Mouse (Mus musculus) layer of hippocampus, adult 2 months (tissue): ENCODE measurements around the gene Lclat1. TPM values are rescaled to one million over a fixed set of nuclear protein-coding genes. Genes with fewer than 3 reads are reported as not detected.
"Not testable (repeated sequence)": the region's sequence is repeated elsewhere in the genome, so short reads cannot be mapped to it uniquely, and the experiment has no call there.

Source experiments
- DNase-seq, 2 experiments: peaks; one replicate each; pipeline ENCODE4 v3.0.0; 2022; ENCODE audit warnings: low spot score in 2 of 2
- H3K27ac ChIP-seq: fragments of 200-600 bp; 2 replicates; pipeline ENCODE4 v1.8.1; 2022
- H3K4me3 ChIP-seq: fragments of 200-600 bp; 2 replicates; pipeline ENCODE4 v1.8.1; 2022; ENCODE audit warnings: mild to moderate bottlenecking
- CTCF ChIP-seq: fragments of 200-600 bp; conservative IDR thresholded peaks from 2 replicates; pipeline ENCODE4 v1.8.1; 2022; ENCODE audit warnings: antibody characterized with exemption, mild to moderate bottlenecking, moderate library complexity
- total RNA-seq, 2 experiments: library from RNA; stranded (reverse); gene quantifications; 2 replicates each; pipeline ENCODE4 v1.2.3; 2021

The Lclat1 gene
- total RNA-seq, 2 experiments from 2014 or later = 32.9 to 34.6 TPM

GRCm38 (mm10) chr17:73126349-73126748, 18.6 kb downstream of the Lclat1 start:
- Histone ChIP-seq H3K4me3 (no peak overlapping the region), H3K27ac (no peak overlapping the region)
- no peak for DNase-seq
- TF ChIP-seq CTCF = no peak

GRCm38 (mm10) chr17:73126903-73127302, 19.1 kb downstream of the Lclat1 start:
- no peak for DNase-seq
- H3K4me3 ChIP-seq = no peak overlapping the region
- no peak overlapping the region for H3K27ac ChIP-seq
- TF ChIP-seq CTCF = no peak

- Histone ChIP-seq H3K27ac (no peak overlapping the region), H3K4me3 (no peak overlapping the region)
- no peak for TF ChIP-seq CTCF
- DNase-seq = no peak
These were observed 29.0 kb downstream of the Lclat1 start for GRCm38 (mm10) chr17:73136562-73137484.

- TF ChIP-seq CTCF = no peak
- Histone ChIP-seq H3K27ac (no peak overlapping the region), H3K4me3 (no peak overlapping the region)
- DNase-seq = no peak
These were observed 30.4 kb downstream of the Lclat1 start for GRCm38 (mm10) chr17:73138217-73138616.

GRCm38 (mm10) chr17:73142029-73142428, 34.2 kb downstream of the Lclat1 start:
- no peak for TF ChIP-seq CTCF
- Histone ChIP-seq H3K4me3 (no peak overlapping the region), H3K27ac (no peak overlapping the region)
- no peak for DNase-seq

GRCm38 (mm10) chr17:73142445-73142844, 34.7 kb downstream of the Lclat1 start:
- no peak for DNase-seq
- no peak for TF ChIP-seq CTCF
- no peak overlapping the region for H3K4me3 ChIP-seq
- H3K27ac ChIP-seq = no peak overlapping the region

GRCm38 (mm10) chr17:73145426-73145825, 37.6 kb downstream of the Lclat1 start:
- DNase-seq = no peak
- Histone ChIP-seq H3K27ac (no peak overlapping the region), H3K4me3 (no peak overlapping the region)
- no peak for TF ChIP-seq CTCF

GRCm38 (mm10) chr17:73148607-73149006, 40.8 kb downstream of the Lclat1 start:
- DNase-seq = no peak
- Histone ChIP-seq H3K4me3 (no peak overlapping the region), H3K27ac (no peak overlapping the region)
- no peak for TF ChIP-seq CTCF

- H3K27ac ChIP-seq, DNase-seq, H3K4me3 ChIP-seq: not testable (repeated sequence)
These were observed 45.2 kb downstream of the Lclat1 start for GRCm38 (mm10) chr17:73152790-73153525.

- TF ChIP-seq CTCF = no peak
- H3K27ac ChIP-seq = no peak overlapping the region
- no peak overlapping the region for H3K4me3 ChIP-seq
- no peak for DNase-seq
These were observed 45.9 kb downstream of the Lclat1 start for GRCm38 (mm10) chr17:73153672-73154071.

GRCm38 (mm10) chr17:73156606-73157005, 48.8 kb downstream of the Lclat1 start:
- no peak overlapping the region for H3K4me3 ChIP-seq
- TF ChIP-seq CTCF = no peak
- no peak for DNase-seq
- no peak overlapping the region for H3K27ac ChIP-seq

GRCm38 (mm10) chr17:73161795-73162194, 54.0 kb downstream of the Lclat1 start:
- H3K27ac ChIP-seq = no peak overlapping the region
- TF ChIP-seq CTCF = no peak
- no peak for DNase-seq
- no peak overlapping the region for H3K4me3 ChIP-seq

GRCm38 (mm10) chr17:73162445-73163208, 54.8 kb downstream of the Lclat1 start:
- Histone ChIP-seq H3K4me3 (no peak overlapping the region), H3K27ac (no peak overlapping the region)
- TF ChIP-seq CTCF = no peak
- no peak for DNase-seq
